Mouse (Mus musculus) 3T3-L1 (cell line): Measurements from ENCODE around the gene Rpl36al.

Source experiments
- DNase-seq: peaks from one replicate; pipeline ENCODE4 v3.0.0-alpha.2; 2015; ENCODE audit warnings: low read depth, low spot score

Gene Rpl36al

GRCm38 (mm10) chr12:69183583-69184308, at the start of gene Rpl36al, which contains the start of gene Mgat2:
TSS of gene Rpl36al (minus strand) at chr12:69184083.
TSS of gene Mgat2 (plus strand) at chr12:69184157.
- DNase-seq, result peak; percentile 98

GRCm38 (mm10) chr12:69229251-69229650, 45.4 kb upstream of the Rpl36al start:
- peak; percentile 60 for DNase-seq

- peak; percentile 93 for DNase-seq
These were observed 44.0 kb upstream of the Rpl36al start, which contains the start of gene Pole2 for GRCm38 (mm10) chr12:69227776-69228466. TSS of gene Pole2 (minus strand) at chr12:69228195.

- no peak for DNase-seq
These were observed 36.9 kb upstream of the Rpl36al start for GRCm38 (mm10) chr12:69220613-69221277.

GRCm38 (mm10) chr12:69216587-69216986, 32.7 kb upstream of the Rpl36al start:
- DNase-seq, result no peak

GRCm38 (mm10) chr12:69215000-69215785, 31.3 kb upstream of the Rpl36al start:
- peak; percentile 96 for DNase-seq

GRCm38 (mm10) chr12:69214393-69214792, 30.5 kb upstream of the Rpl36al start:
- no peak for DNase-seq

GRCm38 (mm10) chr12:69213186-69213777, 29.4 kb upstream of the Rpl36al start:
- DNase-seq, result no peak

- peak; percentile 41 for DNase-seq
These were observed 27.2 kb upstream of the Rpl36al start for GRCm38 (mm10) chr12:69211057-69211456.

GRCm38 (mm10) chr12:69210056-69210979, 26.4 kb upstream of the Rpl36al start:
- DNase-seq, result no peak

- peak; percentile 40 for DNase-seq
These were observed 24.6 kb upstream of the Rpl36al start for GRCm38 (mm10) chr12:69208520-69208919.

GRCm38 (mm10) chr12:69207926-69208325, 24.0 kb upstream of the Rpl36al start:
- DNase-seq, result no peak

- no peak for DNase-seq
These were observed 23.5 kb upstream of the Rpl36al start for GRCm38 (mm10) chr12:69207396-69207795.

GRCm38 (mm10) chr12:69204052-69204833, 20.4 kb upstream of the Rpl36al start, which contains the start of gene Gm49384:
TSS of gene Gm49384 (minus strand) at chr12:69204267.
- DNase-seq, result no peak

GRCm38 (mm10) chr12:69198985-69199384, 15.1 kb upstream of the Rpl36al start:
- DNase-seq, result no peak

- peak; percentile 83 for DNase-seq
These were observed 14.3 kb upstream of the Rpl36al start, which contains the start of gene Dnaaf2 for GRCm38 (mm10) chr12:69198164-69198535. TSS of gene Dnaaf2 (minus strand) at chr12:69198429.

GRCm38 (mm10) chr12:69197378-69198163, 13.7 kb upstream of the Rpl36al start:
- DNase-seq, result peak; percentile 57
